Mouse (Mus musculus): ENCODE results near the gene Ppp2r3c.
"Not testable (repeated sequence)": the region's sequence is repeated elsewhere in the genome, so short reads cannot be mapped to it uniquely, and the experiment has no call there.

The Ppp2r3c gene

GRCm38 (mm10) chr12:55302485-55303441, at the start of gene Ppp2r3c:
Gene Ppp2r3c, minus strand, starts transcription at chr12:55302998.
- DNase-seq (ENCODE audit: extremely low read depth, low read depth) = peak; percentile 97

- DNase-seq (ENCODE audit: extremely low read depth, low read depth) = no peak
These were observed 41.8 kb upstream of the Ppp2r3c start for GRCm38 (mm10) chr12:55344583-55344982.

GRCm38 (mm10) chr12:55343998-55344397, 41.2 kb upstream of the Ppp2r3c start:
- no peak for DNase-seq (ENCODE audit: extremely low read depth, low read depth)

- DNase-seq (ENCODE audit: extremely low read depth, low read depth) = not testable (repeated sequence)
These were observed 40.2 kb upstream of the Ppp2r3c start for GRCm38 (mm10) chr12:55343045-55343444.

- DNase-seq (ENCODE audit: extremely low read depth, low read depth) = not testable (repeated sequence)
These were observed 35.7 kb upstream of the Ppp2r3c start for GRCm38 (mm10) chr12:55338490-55338889.

GRCm38 (mm10) chr12:55333662-55334061, 30.9 kb upstream of the Ppp2r3c start:
- no peak for DNase-seq (ENCODE audit: extremely low read depth, low read depth)

GRCm38 (mm10) chr12:55329351-55329750, 26.6 kb upstream of the Ppp2r3c start:
- peak; percentile 97 for DNase-seq (ENCODE audit: extremely low read depth, low read depth)

GRCm38 (mm10) chr12:55328784-55329183, 26.0 kb upstream of the Ppp2r3c start:
- no peak for DNase-seq (ENCODE audit: extremely low read depth, low read depth)

- DNase-seq (ENCODE audit: extremely low read depth, low read depth) = peak; percentile 93
These were observed 22.9 kb upstream of the Ppp2r3c start for GRCm38 (mm10) chr12:55325702-55326101.

- no peak for DNase-seq (ENCODE audit: extremely low read depth, low read depth)
These were observed 19.0 kb upstream of the Ppp2r3c start for GRCm38 (mm10) chr12:55321642-55322291.

- peak; percentile 92 for DNase-seq (ENCODE audit: extremely low read depth, low read depth)
These were observed 12.4 kb upstream of the Ppp2r3c start for GRCm38 (mm10) chr12:55315192-55315591.

GRCm38 (mm10) chr12:55313901-55314300, 11.1 kb upstream of the Ppp2r3c start:
- no peak for DNase-seq (ENCODE audit: extremely low read depth, low read depth)

- no peak for DNase-seq (ENCODE audit: extremely low read depth, low read depth)
These were observed 9.0 kb upstream of the Ppp2r3c start for GRCm38 (mm10) chr12:55311841-55312240.

GRCm38 (mm10) chr12:55309501-55309900, 6.7 kb upstream of the Ppp2r3c start:
- DNase-seq (ENCODE audit: extremely low read depth, low read depth) = no peak

- DNase-seq (ENCODE audit: extremely low read depth, low read depth) = no peak
These were observed 5.9 kb upstream of the Ppp2r3c start for GRCm38 (mm10) chr12:55308731-55309130.

- no peak for DNase-seq (ENCODE audit: extremely low read depth, low read depth)
These were observed 4.8 kb upstream of the Ppp2r3c start for GRCm38 (mm10) chr12:55307566-55307965.

- DNase-seq (ENCODE audit: extremely low read depth, low read depth) = no peak
These were observed 3.6 kb upstream of the Ppp2r3c start for GRCm38 (mm10) chr12:55306371-55306770.

GRCm38 (mm10) chr12:55301472-55302300, 1.1 kb downstream of the Ppp2r3c start:
- DNase-seq (ENCODE audit: extremely low read depth, low read depth) = peak; percentile 57

- DNase-seq (ENCODE audit: extremely low read depth, low read depth) = no peak
These were observed 1.9 kb downstream of the Ppp2r3c start for GRCm38 (mm10) chr12:55300820-55301351.

GRCm38 (mm10) chr12:55299336-55299735, 3.5 kb downstream of the Ppp2r3c start, which contains the start of gene 1110008L16Rik:
Gene 1110008L16Rik, plus strand, starts transcription at chr12:55299577.
- DNase-seq (ENCODE audit: extremely low read depth, low read depth) = no peak

- DNase-seq (ENCODE audit: extremely low read depth, low read depth) = no peak
These were observed 4.7 kb downstream of the Ppp2r3c start for GRCm38 (mm10) chr12:55298112-55298511.

Data from MEL-GATA-1-ER (cell line).